Mouse (Mus musculus): ENCODE data around the gene Olfr43. TPM values are rescaled to one million over a fixed set of nuclear protein-coding genes. Genes with fewer than 3 reads are reported as not detected.

The Olfr43 gene
- polyA plus RNA-seq, 2 experiments: not detected

DNA sequence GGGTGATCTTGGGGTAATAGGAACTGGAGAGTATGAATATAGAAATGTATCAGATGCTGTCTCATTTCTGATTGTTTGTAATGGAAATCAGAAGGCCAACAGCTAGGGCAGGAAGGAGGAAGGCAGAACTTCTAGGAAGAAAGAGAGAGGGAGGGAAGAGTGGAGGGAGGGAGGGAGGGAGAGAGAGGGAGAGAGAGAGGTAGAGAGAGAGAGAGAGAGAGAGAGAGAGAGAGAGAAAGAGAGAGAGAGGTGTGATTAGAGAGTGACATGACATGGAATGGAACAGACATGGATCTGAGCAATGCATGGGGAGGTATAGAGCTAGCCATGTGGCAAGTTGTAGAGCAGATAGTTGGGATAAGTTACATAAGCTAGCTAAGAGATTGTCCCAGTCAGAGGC, 42.4 kb downstream of the Olfr43 start:
- no peak overlapping the region for H3K4me3 ChIP-seq (replicated peaks; ENCODE audit: low read length)

More for the DNA sequence above, 42.4 kb downstream of the Olfr43 start:
- DNase-seq (ENCODE audit: low spot score) (no peak), ATAC-seq (ENCODE audit: low FRiP score, low read depth) (no peak)
- Histone ChIP-seq H3K4me1 (ENCODE audit: control insufficient read depth, insufficient read depth, low read length) (no peaks in the 10 kb centered on the region), H3K27me3 (ENCODE audit: control insufficient read depth, insufficient read depth, low read length) (no peaks in the 10 kb centered on the region), H3K27ac (replicated peaks; ENCODE audit: low read depth, low read length) (no peak overlapping the region), H3K9me3 (ENCODE audit: control insufficient read depth, low read length) (no peaks in the 10 kb centered on the region), H3K36me3 (ENCODE audit: control insufficient read depth, insufficient read depth, low read length) (no peaks in the 10 kb centered on the region), H3K9ac (ENCODE audit: low read depth, low read length, severe bottlenecking) (no peak overlapping the region), H3K4me2 (replicated peaks; ENCODE audit: low read depth, low read length, severe bottlenecking) (no peak overlapping the region)
- no peak for TF ChIP-seq POLR2A (IDR thresholded peaks at IDR 0.05; ENCODE audit: borderline replicate concordance, extremely low read depth, insufficient read depth, insufficient read length)

Other genes with a start within 250 kb of the Olfr43 start
- gene Olfr398, start 221.0 kb downstream of the Olfr43 start, polyA plus RNA-seq (2012; rRNA removed): not detected in 2 replicates
- not detected in 2 replicates for gene Olfr398, start 221.0 kb downstream of the Olfr43 start, polyA plus RNA-seq (2014; fragmentation: Nextera tagmentation; extraction: Ambion mirVana)
- gene Olfr139, start 154.8 kb downstream of the Olfr43 start, polyA plus RNA-seq (2012; rRNA removed): not detected in 2 replicates
- gene Olfr139, start 154.8 kb downstream of the Olfr43 start, polyA plus RNA-seq (2014; fragmentation: Nextera tagmentation; extraction: Ambion mirVana): not detected in 2 replicates
- not detected in 2 replicates for gene Olfr399, start 154.8 kb downstream of the Olfr43 start, polyA plus RNA-seq (2012; rRNA removed)
- gene Olfr399, start 154.8 kb downstream of the Olfr43 start, polyA plus RNA-seq (2014; fragmentation: Nextera tagmentation; extraction: Ambion mirVana): not detected in 2 replicates
- not detected in 2 replicates for gene Zfp616, start 141.4 kb downstream of the Olfr43 start, polyA plus RNA-seq (2012; rRNA removed)
- gene Zfp616, start 141.4 kb downstream of the Olfr43 start, polyA plus RNA-seq (2014; fragmentation: Nextera tagmentation; extraction: Ambion mirVana): not detected in 2 replicates
- not detected in 2 replicates for gene Olfr401, start 97.7 kb downstream of the Olfr43 start, polyA plus RNA-seq (2012; rRNA removed)
- not detected in 2 replicates for gene Olfr401, start 97.7 kb downstream of the Olfr43 start, polyA plus RNA-seq (2014; fragmentation: Nextera tagmentation; extraction: Ambion mirVana)
- not detected in 2 replicates for gene Olfr402, start 57.9 kb downstream of the Olfr43 start, polyA plus RNA-seq (2012; rRNA removed)
- not detected in 2 replicates for gene Olfr402, start 57.9 kb downstream of the Olfr43 start, polyA plus RNA-seq (2014; fragmentation: Nextera tagmentation; extraction: Ambion mirVana)
- gene Olfr403, start 25.1 kb downstream of the Olfr43 start, polyA plus RNA-seq (2012; rRNA removed): not detected in 2 replicates
- gene Olfr403, start 25.1 kb downstream of the Olfr43 start, polyA plus RNA-seq (2014; fragmentation: Nextera tagmentation; extraction: Ambion mirVana): not detected in 2 replicates
- not detected in 2 replicates for gene Olfr406, start 48.4 kb upstream of the Olfr43 start, polyA plus RNA-seq (2012; rRNA removed)
- gene Olfr406, start 48.4 kb upstream of the Olfr43 start, polyA plus RNA-seq (2014; fragmentation: Nextera tagmentation; extraction: Ambion mirVana): not detected in 2 replicates
- not detected in 2 replicates for gene Olfr59, start 72.4 kb upstream of the Olfr43 start, polyA plus RNA-seq (2012; rRNA removed)
- not detected in 2 replicates for gene Olfr59, start 72.4 kb upstream of the Olfr43 start, polyA plus RNA-seq (2014; fragmentation: Nextera tagmentation; extraction: Ambion mirVana)
- gene Olfr410, start 126.7 kb upstream of the Olfr43 start, polyA plus RNA-seq (2012; rRNA removed): not detected in 2 replicates
- gene Olfr410, start 126.7 kb upstream of the Olfr43 start, polyA plus RNA-seq (2014; fragmentation: Nextera tagmentation; extraction: Ambion mirVana): not detected in 2 replicates
- not detected in 2 replicates for gene Olfr411, start 141.3 kb upstream of the Olfr43 start, polyA plus RNA-seq (2012; rRNA removed)
- gene Olfr411, start 141.3 kb upstream of the Olfr43 start, polyA plus RNA-seq (2014; fragmentation: Nextera tagmentation; extraction: Ambion mirVana): not detected in 2 replicates
- not detected in 2 replicates for gene Olfr412, start 150.7 kb upstream of the Olfr43 start, polyA plus RNA-seq (2012; rRNA removed)
- gene Olfr412, start 150.7 kb upstream of the Olfr43 start, polyA plus RNA-seq (2014; fragmentation: Nextera tagmentation; extraction: Ambion mirVana): not detected in 2 replicates